9 mouse cellular contexts compared by ENCODE assay signal in the genomic region with DNA sequence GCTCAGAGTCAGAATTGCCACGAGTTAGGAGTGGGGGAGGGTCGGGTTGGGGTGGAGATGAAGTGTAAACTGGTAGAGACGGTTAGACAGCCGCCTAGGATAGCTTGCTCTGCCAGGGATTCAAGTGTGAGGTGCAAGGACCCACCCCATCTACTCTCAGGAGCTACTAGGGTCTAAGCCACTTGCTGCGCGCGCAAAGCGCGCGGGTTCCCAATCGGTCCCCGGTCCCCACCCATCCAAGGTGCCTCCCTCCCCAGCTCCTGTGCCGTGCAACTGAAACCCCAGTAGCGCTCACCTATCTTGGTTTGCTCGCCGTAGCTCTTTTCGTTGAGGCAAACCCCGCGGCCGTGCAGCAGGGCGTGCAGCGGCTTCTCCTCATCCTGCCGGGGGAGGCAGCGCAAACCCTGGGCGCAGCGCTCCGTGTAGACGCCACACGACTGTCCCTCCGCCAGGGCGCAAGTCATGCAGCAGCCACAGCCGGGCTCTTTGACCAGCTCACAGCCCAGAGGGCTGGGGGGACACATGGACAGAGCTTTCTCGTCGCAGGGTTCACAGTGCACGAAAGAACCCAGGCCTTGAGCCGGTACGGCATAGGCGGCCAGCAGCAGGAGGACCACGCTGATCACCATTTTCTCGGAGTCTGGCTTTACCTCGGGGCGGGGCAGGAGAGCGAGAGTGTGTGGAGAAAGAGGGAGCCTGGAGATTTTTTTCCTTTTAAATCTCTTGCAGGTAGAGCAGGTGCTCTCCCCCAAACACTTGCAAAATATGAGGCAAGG. TPM values are rescaled to one million over a fixed set of nuclear protein-coding genes. Genes with fewer than 3 reads are reported as not detected.
DNase-seq lines count a peak whose midpoint lies in the region; ATAC-seq and TF ChIP-seq lines count a peak whose summit lies in the region.
"Had no signal": no experiment of that assay in that cellular context is flagged by ENCODE, and none has a peak within 500 bp of the region (broad histone marks: within the 10 kb centered on the region; RNA-seq: fewer than 3 reads in every experiment).

No protein-coding gene starts in this region.

- peak; percentile 81 for DNase-seq in embryo, embryonic 10 days (ENCODE audit: low spot score)
- DNase-seq in gastrocnemius, postnatal 4 days (ENCODE audit: low spot score in 2 of 2): peak; percentile 49 to 60
- DNase-seq in kidney, adult 18-20 months: peak; percentile 76

- H3K9ac ChIP-seq in limb, embryonic 15.5 days: peak overlapping the region; percentile 77

- H3K27ac ChIP-seq in limb, embryonic 15.5 days: peak overlapping the region; percentile 92
- H3K27ac ChIP-seq in olfactory bulb, adult 2 months (ENCODE audit: insufficient read depth, low read depth, low read length): peak overlapping the region; percentile 87

- peak overlapping the region; percentile 81 for H3K4me2 ChIP-seq in limb, embryonic 15.5 days

- peaks cover 53% of the 10 kb centered on the region for H3K4me1 ChIP-seq in megakaryocyte, embryonic 14.5 days
- H3K4me1 ChIP-seq in limb, embryonic 15.5 days: peaks cover 70% of the 10 kb centered on the region
- H3K4me1 ChIP-seq in olfactory bulb, adult 2 months (ENCODE audit: control insufficient read depth, insufficient read depth, low read length): peaks cover 31% of the 10 kb centered on the region

- H3K27me3 ChIP-seq in megakaryocyte, embryonic 14.5 days (replicated peaks): peaks cover 91% of the 10 kb centered on the region
- H3K27me3 ChIP-seq in limb, embryonic 15.5 days: peaks cover 5% of the 10 kb centered on the region; the same call in 1 of the 2 replicates

- peak overlapping the region; percentile 62 for H3K4me3 ChIP-seq in megakaryocyte, embryonic 14.5 days (replicated peaks)
- peak overlapping the region; percentile 63 for H3K4me3 ChIP-seq in limb, embryonic 15.5 days
- peak overlapping the region; percentile 55 for H3K4me3 ChIP-seq in olfactory bulb, adult 2 months (ENCODE audit: insufficient read depth, low read depth, low read length)

- ATAC-seq in megakaryocyte, adult 5-6 weeks (ENCODE audit: poor library complexity, severe bottlenecking): no peak
- no peak for ATAC-seq in limb, embryonic 15.5 days (ENCODE audit: insufficient number of reproducible peaks, low FRiP score, low TSS enrichment, low read depth)
- ATAC-seq in granulocyte monocyte progenitor cell, adult 5-6 weeks (replicated peaks; ENCODE audit: poor library complexity, severe bottlenecking): no peak; the same call in 1 of the 2 replicates
- ATAC-seq: Patski had no signal

- under 1% methylated on average over 43 of the region's 43 CpGs for WGBS in limb, embryonic 15.5 days
- WGBS in olfactory bulb, adult 2 months: under 1% methylated on average over 43 of the region's 43 CpGs

- no peak for TF ChIP-seq POLR2A in olfactory bulb, adult 2 months (IDR thresholded peaks at IDR 0.05; ENCODE audit: insufficient read depth, low read depth, low read length)

- no peak for TF ChIP-seq CTCF in olfactory bulb, adult 2 months (IDR thresholded peaks at IDR 0.05; ENCODE audit: insufficient read depth, low read depth, low read length)

- H3K9me3 ChIP-seq in megakaryocyte, embryonic 14.5 days: no peaks in the 10 kb centered on the region
- H3K9me3 ChIP-seq in limb, embryonic 15.5 days: no peaks in the 10 kb centered on the region

- H3K36me3 ChIP-seq in megakaryocyte, embryonic 14.5 days (replicated peaks; ENCODE audit: low read length): no peaks in the 10 kb centered on the region
- H3K36me3 ChIP-seq in limb, embryonic 15.5 days: 0 out of 2 replicates have a peak, but pooled peaks cover 4% of the 10 kb centered on the region

RNA-seq across cellular contexts. Expression of a gene that starts 1.0 kb away (rescaled TPM):
- polyA plus RNA-seq in megakaryocyte, embryonic 14.5 days (2012; ENCODE audit: insufficient read depth, low replicate concordance): 0.04 TPM in 1 of 2 replicates, not detected in the other
- 2.7 and 2.9 TPM in 2 replicates for total RNA-seq in megakaryocyte, adult 5-6 weeks (2015)
- total RNA-seq in megakaryocyte, adult 5-6 weeks (2017): 1.2 and 1.6 TPM in 2 replicates
- total RNA-seq in gastrocnemius, postnatal 4 days (2021): 100 to 1,000 TPM; 335 to 342 TPM
- 108 and 118 TPM in 2 replicates for polyA plus RNA-seq in limb, embryonic 15.5 days (2015; fragmentation: Nextera tagmentation; extraction: Ambion mirVana)
- 101 and 111 TPM in 2 replicates for polyA plus RNA-seq in olfactory bulb, adult 2 months (2012; ENCODE audit: insufficient read depth, insufficient read length, low replicate concordance, missing spikeins)
- total RNA-seq in granulocyte monocyte progenitor cell, adult 5-6 weeks (2014; fragmentation: Nextera tagmentation): not detected in 2 replicates
- 0.09 TPM in 1 of 2 replicates, not detected in the other for total RNA-seq in granulocyte monocyte progenitor cell, adult 5-6 weeks (2017)

RNA-seq across cellular contexts. Expression of a gene that starts 49.4 kb away (rescaled TPM):
- polyA plus RNA-seq in megakaryocyte, embryonic 14.5 days (2012; ENCODE audit: insufficient read depth, low replicate concordance): not detected in 2 replicates
- total RNA-seq in megakaryocyte, adult 5-6 weeks (2015): not detected in 2 replicates
- total RNA-seq in megakaryocyte, adult 5-6 weeks (2017): not detected in 2 replicates
- total RNA-seq in gastrocnemius, postnatal 4 days (2021): 10 to 100 TPM; 45.6 to 56.5 TPM
- polyA plus RNA-seq in limb, embryonic 15.5 days (2015; fragmentation: Nextera tagmentation; extraction: Ambion mirVana): 379 and 399 TPM in 2 replicates
- not detected in 2 replicates for polyA plus RNA-seq in olfactory bulb, adult 2 months (2012; ENCODE audit: insufficient read depth, insufficient read length, low replicate concordance, missing spikeins)
- total RNA-seq in granulocyte monocyte progenitor cell, adult 5-6 weeks (2014; fragmentation: Nextera tagmentation): not detected in 2 replicates
- not detected in 2 replicates for total RNA-seq in granulocyte monocyte progenitor cell, adult 5-6 weeks (2017)

Comparison
In these comparisons a context has a peak if more than half of its experiments do, and no peak if none do; other contexts are left out.
1. RNA of a gene that starts 1.0 kb away (total RNA-seq): 335 to 342 TPM in gastrocnemius, postnatal 4 days; 1.2 to 2.9 TPM in megakaryocyte, adult 5-6 weeks and 0.09 TPM in granulocyte monocyte progenitor cell, adult 5-6 weeks; every median in the first group is over 10 times any median in the second.
2. RNA of a gene that starts 49.4 kb away (total RNA-seq): 45.6 to 56.5 TPM in gastrocnemius, postnatal 4 days; not detected in megakaryocyte, adult 5-6 weeks and not detected in granulocyte monocyte progenitor cell, adult 5-6 weeks; every median in the first group is over 10 times any median in the second.
3. Peak in every context shown above with its lines, with median percentiles within 50 percentile points of each other: H3K4me3 ChIP-seq and DNase-seq.